Mouse (Mus musculus): ENCODE results near the gene L3mbtl2. TPM values are rescaled to one million over a fixed set of nuclear protein-coding genes. Genes with fewer than 3 reads are reported as not detected.

L3mbtl2 gene
- total RNA-seq, 2 experiments from 2014 or later: 7.3 TPM

GRCm38 (mm10) chr15:81702306-81703093 lies 38.8 kb downstream of the L3mbtl2 start:
- DNase-seq: no peak
- intact Hi-C loops (cut with DNase I): no loop called here

DNA sequence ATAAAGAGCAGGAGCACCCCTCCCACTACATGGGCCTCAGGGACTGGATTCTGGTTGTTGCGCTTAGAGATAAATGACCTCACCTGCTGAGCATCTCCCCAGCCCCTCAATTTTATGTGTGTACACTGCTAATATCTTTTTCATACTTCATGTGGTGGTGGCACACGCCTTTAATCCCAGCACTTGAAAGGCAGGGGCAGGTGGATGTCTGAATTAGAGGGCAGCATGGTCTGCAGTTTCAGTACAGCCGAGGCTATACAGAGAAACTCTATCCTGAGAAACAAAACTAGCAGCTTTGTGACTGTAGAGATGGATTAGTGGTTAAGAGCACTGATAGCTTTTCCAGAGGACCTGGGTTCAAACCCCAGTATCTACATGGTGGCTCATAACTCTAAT lies 39.4 kb downstream of the L3mbtl2 start:
- DNase-seq: no peak
- intact Hi-C loops (cut with DNase I): no loop called here

- no peak for DNase-seq
- intact Hi-C loops (cut with DNase I): no loop called here
These were observed 45.3 kb downstream of the L3mbtl2 start for GRCm38 (mm10) chr15:81708991-81709390.

GRCm38 (mm10) chr15:81709686-81710085 lies 46.0 kb downstream of the L3mbtl2 start:
- intact Hi-C loops (cut with DNase I): no loop called here
- DNase-seq: no peak

DNA sequence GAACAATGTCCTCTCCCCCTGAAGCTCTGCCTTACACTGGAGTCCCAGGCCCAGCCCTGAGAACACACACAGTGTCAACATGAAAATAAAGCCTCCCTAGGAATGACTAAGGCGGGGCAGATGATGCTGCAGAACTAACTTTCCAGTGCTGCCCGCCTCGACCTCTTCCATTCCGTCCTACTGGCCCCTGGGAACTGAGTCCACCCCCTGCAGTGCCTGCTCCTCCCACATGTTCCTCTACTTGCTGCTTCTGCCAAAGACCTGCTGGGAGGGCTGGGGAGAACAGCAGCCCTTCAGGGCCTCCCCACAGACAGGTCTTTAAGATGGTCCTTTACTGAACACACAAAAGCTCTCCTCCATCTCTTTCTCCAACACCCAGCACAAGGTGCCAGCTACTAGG lies 47.1 kb downstream of the L3mbtl2 start:
- intact Hi-C loops (cut with DNase I): no loop called here
- DNase-seq: no peak

- DNase-seq: no peak
- intact Hi-C loops (cut with DNase I): no loop called here
These were observed 50.1 kb downstream of the L3mbtl2 start for GRCm38 (mm10) chr15:81713742-81714141.

GRCm38 (mm10) chr15:81718336-81719138 lies 54.8 kb downstream of the L3mbtl2 start:
- no peak for DNase-seq
- intact Hi-C loops (cut with DNase I): no loop called here

DNA sequence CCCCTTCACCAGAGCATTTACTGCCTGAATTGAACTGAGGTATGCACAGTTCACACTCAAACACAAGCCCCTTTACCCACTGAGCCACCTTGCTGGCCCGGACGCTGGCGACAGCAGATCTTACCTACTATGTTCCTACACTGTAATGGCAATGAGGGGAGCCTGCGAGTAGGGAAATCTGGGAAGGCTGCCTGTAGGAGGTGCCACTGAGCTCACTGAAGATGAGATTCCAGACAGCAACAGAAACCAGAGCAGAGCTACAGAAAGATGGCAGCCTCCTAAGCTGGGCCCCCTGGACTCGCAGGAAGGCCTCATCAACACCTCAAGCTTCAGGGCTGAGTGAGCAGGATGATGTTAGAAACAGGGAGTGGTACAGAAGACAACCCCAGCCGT lies 55.4 kb downstream of the L3mbtl2 start:
- DNase-seq: no peak
- intact Hi-C loops (cut with DNase I): no loop called here

DNA sequence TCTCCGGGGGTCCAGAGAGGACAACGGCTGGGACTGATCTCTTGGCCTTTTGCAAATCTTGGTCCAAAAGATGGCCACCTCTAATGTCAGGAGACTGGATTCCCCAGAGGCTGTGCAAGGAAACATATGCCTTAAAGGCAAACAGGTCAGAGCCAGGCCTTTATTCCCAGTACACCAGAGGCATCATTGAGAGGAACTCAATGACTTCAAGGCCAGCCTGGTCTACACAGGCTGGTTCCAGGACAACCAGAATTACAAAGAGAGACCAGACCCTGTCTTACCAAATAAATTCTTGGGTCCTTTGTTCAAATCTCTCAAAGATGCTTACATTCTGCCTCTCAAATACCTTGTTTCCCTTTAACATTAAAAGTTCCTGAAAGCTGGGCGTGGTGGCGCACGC lies 58.7 kb downstream of the L3mbtl2 start:
- intact Hi-C loops (cut with DNase I): no loop called here
- no peak for DNase-seq

- DNase-seq: no peak
- intact Hi-C loops (cut with DNase I): no loop called here
These were observed 60.0 kb downstream of the L3mbtl2 start for GRCm38 (mm10) chr15:81723653-81724052.

DNA sequence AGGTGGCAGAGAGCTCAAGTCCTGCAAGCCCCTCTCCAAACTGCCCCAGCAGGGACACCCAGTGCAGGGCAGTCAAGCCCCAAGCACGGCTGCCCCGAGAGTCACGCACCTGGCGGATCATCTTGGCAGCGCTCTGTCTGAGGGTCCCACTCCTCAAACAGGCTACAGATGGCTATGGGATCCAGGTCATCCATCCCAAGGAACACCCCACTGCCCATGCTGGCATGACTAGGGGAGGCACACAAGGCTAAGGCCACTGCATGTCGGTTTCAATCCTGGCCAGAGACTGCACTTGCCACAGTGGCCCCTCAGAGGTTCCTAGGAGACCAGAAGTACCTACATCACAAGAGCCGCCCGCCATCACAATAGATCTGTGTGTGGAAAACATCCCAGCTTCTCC lies 62.3 kb downstream of the L3mbtl2 start:
- intact Hi-C loops (cut with DNase I): no loop called here

GRCm38 (mm10) chr15:81729241-81729791 lies 65.6 kb downstream of the L3mbtl2 start:
- DNase-seq: no peak
- intact Hi-C loops (cut with DNase I): no loop called here

More for the DNA sequence above, 62.3 kb downstream of the L3mbtl2 start:
- no peak for DNase-seq

- DNase-seq: peak; percentile 95 to 96
- intact Hi-C loops (cut with DNase I): no loop called here
These were observed 66.3 kb downstream of the L3mbtl2 start for GRCm38 (mm10) chr15:81729792-81730635.

DNA sequence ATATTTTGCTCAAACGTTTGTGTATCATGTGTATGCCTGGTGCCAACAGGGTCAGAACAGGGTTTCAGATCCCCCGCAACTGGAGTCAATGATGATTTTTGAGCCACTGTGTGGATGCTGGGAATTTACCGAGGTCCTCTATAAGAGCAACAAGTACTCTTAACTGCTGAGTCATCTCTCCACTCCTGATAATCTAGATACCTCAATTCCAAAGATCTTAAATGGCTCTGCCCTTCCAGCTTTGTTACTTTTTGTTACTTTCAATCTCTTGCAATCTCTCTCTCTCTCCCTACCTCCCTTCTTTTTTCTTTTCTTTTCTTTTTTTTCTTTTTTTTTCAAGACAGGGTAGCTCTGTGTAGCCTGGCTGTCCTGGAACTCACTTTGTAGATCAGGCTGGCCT lies 71.4 kb downstream of the L3mbtl2 start:
- DNase-seq: no peak
- intact Hi-C loops (cut with DNase I): loop anchor here (5.0 kb wide), 1 partner anchor 182 kb away; no protein-coding TSS in a partner anchor

Other genes with a start within 250 kb of the L3mbtl2 start
- 10 to 100 TPM; 91.0 to 92.4 TPM for gene Rbx1, start 197.6 kb upstream of the L3mbtl2 start, total RNA-seq (2021)
- gene Ep300, start 78.5 kb upstream of the L3mbtl2 start, total RNA-seq (2021): 10 to 100 TPM; 30.5 to 33.8 TPM
- 1 to 10 TPM in 1 of 2 experiments, under 1 TPM in 1; 0.67 to 1.4 TPM for gene Chadl, start 33.4 kb downstream of the L3mbtl2 start, total RNA-seq (2021)
- gene Zc3h7b, start 81.2 kb downstream of the L3mbtl2 start, total RNA-seq (2021): 10 to 100 TPM; 27.3 to 28.3 TPM
- 10 to 100 TPM; 18.9 to 19.5 TPM for gene Rangap1, start 81.6 kb downstream of the L3mbtl2 start, total RNA-seq (2021)
- gene Tef, start 138.5 kb downstream of the L3mbtl2 start, total RNA-seq (2021): 100 to 1,000 TPM; 167 to 181 TPM
- 100 to 1,000 TPM in 1 of 2 experiments, 10 to 100 TPM in 1; 90.3 to 144 TPM for gene Tob2, start 194.9 kb downstream of the L3mbtl2 start, total RNA-seq (2021)
- gene Phf5a, start 208.0 kb downstream of the L3mbtl2 start, total RNA-seq (2021): 10 to 100 TPM; 38.1 to 39.4 TPM
- gene Aco2, start 208.4 kb downstream of the L3mbtl2 start, total RNA-seq (2021): 1,000 to 10,000 TPM; 1,185 to 1,290 TPM